Mouse (Mus musculus): ENCODE measurements around the gene Ncapd2.

The Ncapd2 gene

DNA sequence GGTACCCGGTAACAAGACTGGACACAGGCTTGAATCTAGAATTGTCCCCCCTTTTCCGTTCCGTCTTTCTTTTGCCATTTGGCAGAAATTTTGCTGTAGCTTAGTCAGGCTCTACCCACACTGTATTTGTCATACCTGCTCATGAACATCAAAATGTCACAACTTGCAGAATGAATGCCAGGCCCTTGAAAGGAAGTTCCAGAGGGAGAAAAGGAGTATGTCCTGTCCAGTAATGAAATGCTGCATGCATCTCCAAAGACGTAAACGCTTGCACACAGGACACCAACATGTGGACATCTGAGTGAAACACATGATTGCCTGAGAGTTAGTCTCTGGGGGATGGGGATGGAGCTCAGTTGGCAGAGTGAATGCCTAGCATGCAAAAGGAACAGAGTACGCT, 22.2 kb upstream of the Ncapd2 start:
- DNase-seq (ENCODE audit: low read depth) = no peak

DNA sequence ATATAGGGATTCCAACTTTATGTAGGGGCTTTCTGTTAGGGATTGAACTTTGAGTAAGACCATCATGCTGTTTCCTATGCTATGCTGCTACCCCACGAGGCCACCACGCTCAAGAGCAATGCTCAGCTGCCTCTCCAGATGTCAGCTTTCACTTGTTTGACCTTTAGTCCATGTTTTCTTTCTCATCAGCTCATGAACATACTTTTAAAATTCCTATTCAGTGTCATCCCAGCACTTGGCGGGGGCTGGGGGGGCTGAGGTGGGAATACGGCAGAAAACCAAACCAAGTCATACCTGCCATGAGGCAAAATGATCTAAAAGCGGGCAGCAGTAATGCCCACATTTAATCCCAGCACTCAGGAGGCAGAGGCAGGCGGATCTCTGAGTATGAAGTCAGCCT, 21.6 kb upstream of the Ncapd2 start:
- DNase-seq (ENCODE audit: low read depth) = no peak

DNA sequence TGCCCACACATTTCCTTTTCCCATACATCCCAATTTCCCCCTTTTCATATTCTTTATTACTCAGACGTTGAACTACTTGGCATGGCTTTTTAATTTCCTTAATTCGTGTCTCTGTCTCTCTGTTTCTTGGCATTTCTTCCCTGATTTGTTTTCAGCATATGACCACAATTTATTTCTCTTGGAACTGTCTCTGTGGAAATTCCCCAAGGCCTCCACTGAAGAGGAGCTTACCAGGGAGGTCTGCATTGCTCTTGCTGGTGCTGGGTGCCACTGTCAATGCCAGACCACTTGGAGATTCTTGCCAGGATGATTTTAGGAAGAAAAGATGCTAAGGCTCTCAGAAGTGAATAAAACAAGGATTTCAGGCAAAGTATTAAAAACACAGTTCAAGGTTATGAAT, 21.1 kb upstream of the Ncapd2 start:
- no peak for DNase-seq (ENCODE audit: low read depth)

DNA sequence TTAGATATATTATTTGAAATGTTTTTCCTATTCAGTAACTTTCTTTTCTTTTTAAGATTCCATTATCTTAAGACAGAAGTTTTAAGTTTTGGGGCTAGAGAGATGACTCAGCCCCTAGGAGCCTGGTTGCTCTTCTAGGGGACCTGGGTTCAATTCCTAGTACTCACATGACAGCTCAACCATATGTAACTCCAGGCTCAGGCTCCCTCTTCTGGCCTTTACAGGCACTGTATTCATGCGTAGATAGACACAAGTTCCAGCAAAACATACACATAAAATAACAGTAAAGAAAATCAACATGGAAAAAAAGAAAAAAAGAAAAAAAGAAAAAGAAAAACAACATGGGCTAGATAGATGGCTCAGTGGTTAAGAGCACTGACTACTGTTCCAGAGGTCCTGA, 18.9 kb upstream of the Ncapd2 start:
- DNase-seq (ENCODE audit: low read depth) = no peak

DNA sequence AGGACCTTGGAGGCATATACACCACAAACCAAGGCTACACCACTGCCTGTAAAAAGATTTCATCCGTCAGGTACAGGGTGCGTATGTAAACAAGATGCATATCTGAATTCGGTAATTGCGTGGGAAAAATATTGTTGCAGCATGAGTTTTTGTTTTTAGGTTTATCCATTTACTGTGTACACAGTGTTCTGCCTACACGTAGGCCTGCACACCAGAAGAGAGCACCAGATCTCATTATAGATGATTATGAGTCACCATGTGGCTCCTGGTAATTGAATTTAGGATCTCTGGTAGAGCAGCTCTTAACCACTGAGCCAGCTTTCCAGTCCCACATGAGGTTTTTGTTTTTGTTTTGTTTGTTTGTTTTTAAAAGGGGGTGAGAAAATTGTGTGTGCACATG, 5.7 kb upstream of the Ncapd2 start:
- no peak for DNase-seq (ENCODE audit: low read depth)

DNA sequence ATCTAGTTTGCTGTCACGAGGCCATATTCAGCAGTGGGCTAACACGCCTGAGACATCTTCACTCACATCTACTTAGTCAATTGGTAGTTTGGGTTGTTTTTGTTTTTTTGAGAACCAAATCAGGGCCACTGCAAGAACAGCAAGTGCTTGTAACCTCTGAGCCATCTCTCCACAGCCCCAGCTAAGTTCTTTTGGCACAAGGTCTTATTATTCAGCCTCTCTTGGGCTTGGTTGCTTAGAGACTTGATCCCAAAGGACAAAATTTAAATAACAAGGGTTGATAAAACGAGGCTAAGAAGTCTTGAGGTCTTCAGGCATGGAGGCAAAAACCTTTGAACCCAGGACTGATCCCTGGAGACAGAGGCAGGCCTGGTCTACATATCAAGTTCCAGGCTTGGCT, 4.8 kb upstream of the Ncapd2 start:
- no peak for DNase-seq (ENCODE audit: low read depth)

DNA sequence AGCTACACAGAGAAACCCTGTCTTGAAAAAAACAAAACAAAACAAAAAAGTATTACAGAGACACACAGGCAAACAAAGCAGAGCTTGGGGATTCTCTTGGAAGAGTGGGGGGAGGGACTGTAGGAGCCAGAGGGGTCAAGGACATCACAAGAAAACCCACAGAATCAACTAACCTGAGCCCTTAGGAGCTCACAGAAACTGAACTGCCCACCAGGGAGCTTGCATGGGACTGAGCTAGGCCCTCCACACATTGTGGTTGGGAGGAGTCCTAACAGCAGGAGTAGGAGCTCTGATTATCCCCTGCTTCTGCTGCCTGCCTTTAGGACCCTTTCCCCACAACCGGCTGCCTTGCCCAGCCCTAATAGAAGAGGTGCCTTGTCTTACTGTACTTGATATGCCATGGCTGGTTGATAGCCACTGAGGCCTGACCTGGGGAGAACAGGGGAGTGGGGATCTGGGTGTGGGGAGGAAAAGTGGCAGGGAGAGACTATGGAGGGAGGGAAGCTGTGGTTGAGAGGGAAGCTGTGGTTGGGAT, 4.1 kb upstream of the Ncapd2 start:
- no peak for DNase-seq (ENCODE audit: low read depth)

DNA sequence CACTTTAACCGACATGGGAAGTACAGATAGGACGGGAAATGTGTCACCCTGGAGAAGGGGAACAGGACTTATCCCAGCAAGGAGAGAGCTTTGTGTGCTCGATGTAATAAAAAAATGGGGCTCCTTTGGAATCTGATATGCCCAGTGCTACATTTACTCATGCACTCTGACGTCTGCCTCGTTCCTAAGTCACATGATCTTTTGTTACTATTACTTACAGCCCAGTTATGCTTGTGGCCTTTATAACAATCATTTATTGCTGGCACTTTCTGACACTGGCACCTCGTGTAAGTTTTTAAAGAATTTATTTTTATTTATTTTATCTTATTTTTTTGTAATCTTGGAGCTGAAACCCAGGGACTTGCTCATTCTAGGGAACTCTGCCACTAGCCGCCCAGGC, 1.9 kb upstream of the Ncapd2 start:
- DNase-seq (ENCODE audit: low read depth) = no peak

DNA sequence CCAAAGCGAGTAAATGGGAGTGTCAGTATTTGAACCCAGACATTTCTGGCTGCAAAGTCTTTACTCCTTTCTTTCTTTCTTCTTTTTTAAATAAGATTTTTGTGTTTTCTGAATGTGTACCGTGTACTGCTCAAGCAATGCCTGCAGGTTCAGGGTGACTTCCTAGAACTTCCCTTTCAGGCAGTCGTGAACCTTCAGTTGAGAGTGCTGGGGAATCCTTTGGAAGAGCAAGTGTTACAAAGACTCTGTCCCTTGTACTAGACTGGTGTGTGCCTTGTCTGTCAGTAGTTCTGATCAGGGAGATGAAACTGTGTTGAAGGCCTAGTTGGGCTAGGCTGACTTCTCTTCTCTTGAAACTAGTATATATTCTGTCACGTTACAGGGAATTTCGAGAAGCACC, 1.3 kb upstream of the Ncapd2 start:
- DNase-seq (ENCODE audit: low read depth) = no peak

DNA sequence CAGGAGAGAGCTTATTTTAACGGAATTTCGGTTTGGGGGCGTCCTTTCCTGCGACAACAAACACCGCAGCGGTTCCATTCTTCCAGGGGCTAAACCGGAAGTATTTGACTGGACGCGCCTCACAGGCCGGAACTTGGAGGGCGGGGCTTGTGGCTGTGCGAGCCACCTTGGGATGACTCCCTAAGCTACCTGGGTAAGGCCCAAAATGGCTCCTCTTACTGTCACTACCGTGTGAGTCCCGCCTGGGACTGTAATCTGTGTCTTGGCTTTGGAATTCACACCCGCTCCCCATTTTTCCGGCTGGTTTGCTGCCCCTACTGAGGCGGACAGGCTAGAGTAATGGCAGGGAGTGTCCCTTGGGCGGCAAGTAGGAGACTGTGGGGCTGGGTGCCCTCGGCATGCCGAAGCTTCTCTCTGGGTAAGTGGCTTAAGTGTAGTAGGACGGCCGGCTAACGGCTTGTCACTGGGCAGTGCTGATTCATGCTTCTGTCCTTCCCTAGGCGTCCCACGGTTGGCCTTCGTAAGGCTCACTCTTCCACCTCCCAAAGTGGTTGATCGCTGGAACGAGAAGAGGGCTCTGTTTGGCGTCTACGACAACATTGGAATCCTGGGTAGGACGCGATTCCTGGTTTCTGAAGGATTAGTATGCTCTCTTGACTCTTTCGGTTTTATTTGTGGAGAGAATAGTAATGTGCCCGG, 664 bp upstream of the Ncapd2 start:
- peak; percentile 89 for DNase-seq (ENCODE audit: low read depth)

DNA sequence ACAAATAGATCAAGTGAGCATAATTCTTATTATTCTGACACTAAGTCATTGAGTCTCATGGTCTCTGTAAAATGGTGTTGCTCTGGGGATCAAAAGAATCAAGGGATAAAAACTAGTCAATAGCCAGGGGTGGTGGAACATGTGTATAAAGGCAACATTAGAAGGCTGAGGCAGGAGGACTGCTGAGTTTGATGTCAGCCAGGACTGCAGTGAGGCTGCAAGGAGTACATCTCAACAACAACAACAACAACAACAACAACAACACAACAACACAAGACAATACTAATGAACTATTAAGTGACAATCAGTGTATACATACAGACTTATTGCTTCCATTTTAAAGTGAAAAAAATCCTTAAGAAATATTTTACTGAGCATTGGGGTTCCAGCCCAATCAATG, 685 bp downstream of the Ncapd2 start:
- DNase-seq (ENCODE audit: low read depth) = no peak

DNA sequence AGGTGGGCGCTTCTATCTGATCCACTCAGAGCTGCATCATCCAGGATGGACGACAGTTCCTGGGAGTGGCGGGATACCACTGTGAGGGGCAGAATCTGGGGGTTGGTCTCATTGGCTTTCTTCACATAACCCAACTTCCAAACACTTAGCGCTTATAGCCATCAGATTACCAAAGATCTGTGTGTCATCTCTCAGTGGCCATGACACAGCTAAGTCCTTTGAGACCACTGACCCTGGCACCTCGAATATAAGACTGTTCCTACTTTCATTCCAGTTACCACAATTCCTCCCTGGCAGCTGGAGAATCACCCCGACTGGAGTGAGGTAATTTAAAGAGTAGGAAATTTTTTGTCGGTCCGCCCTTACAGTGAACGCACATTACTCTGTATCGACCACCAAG, 5.3 kb downstream of the Ncapd2 start:
- no peak for DNase-seq (ENCODE audit: low read depth)

DNA sequence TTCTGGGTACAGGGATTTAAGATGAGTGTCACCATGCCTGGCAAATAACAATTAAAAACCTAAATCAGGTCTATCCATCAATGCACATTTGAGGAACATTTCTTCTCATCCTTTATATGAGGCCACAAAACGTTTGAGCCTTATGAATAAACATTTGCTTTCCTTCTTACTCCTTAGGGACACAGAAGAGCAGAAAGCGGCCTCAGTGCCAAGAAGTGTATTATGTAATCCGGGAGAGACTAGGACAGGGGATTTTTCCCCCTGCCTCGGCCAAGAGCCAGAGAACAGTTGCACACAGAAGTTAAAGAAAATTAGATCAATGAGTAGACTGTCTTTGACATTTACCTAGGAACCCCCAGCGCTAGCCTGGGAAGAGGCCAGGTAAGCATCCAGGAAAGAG, 9.4 kb downstream of the Ncapd2 start:
- no peak for DNase-seq (ENCODE audit: low read depth)

DNA sequence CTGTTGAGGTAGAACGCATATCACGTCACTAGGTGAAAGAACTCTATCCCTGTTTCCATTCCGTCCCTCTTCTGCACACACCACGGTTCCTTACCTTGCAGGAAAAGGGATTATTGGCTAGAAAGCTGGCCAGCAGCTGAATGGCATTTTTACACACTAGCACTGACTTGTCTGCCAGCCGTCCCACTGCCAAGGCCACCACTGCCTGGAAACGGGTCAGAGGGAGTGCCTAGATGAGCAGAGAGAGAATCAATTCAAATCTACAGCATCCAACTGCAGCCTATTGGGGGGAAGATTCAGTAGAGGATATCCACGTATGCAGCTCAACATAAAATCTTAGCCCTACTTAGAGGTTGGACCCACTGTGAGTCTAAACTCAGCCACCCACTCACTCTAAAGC, 11.9 kb downstream of the Ncapd2 start:
- no peak for DNase-seq (ENCODE audit: low read depth)

DNA sequence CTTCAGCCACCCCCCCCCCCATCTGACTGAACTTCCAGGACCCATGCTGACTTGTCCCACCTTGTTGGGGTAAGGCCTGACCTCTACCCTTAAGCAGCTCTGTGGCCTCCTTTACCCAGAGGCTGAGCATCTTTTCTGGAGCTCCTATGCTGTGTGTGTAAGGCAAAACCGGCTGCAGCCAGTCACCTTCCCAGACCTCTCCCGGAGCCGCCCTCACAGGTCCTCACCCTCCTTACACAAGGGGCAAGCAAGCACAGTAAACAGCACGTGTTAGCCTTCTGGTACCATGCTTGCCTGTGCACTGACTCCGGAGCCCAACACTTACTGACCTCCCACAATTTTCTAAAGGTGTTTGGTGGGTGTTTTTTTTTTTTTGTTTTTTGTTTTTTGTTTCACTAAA, 16.0 kb downstream of the Ncapd2 start:
- DNase-seq (ENCODE audit: low read depth) = no peak

DNA sequence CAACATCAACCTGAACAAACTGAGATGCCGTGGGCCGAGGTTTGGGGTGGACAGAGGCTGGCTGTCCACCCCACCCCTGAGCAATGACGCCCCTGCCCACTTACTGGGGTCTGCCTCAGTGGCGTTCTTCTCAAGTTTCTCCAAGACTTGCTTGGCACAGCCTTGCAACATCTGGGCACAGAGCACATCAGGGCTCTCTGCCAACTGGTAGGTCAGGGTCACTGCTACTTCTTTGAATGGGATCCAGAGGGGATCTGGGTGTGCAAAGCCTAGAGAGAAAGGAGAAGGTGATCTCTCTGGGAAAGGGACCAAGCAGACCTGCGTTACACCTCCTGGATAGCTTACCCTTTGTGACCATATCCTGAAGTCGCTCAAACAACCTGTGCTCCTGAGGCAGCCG, 18.2 kb downstream of the Ncapd2 start:
- no peak for DNase-seq (ENCODE audit: low read depth)

DNA sequence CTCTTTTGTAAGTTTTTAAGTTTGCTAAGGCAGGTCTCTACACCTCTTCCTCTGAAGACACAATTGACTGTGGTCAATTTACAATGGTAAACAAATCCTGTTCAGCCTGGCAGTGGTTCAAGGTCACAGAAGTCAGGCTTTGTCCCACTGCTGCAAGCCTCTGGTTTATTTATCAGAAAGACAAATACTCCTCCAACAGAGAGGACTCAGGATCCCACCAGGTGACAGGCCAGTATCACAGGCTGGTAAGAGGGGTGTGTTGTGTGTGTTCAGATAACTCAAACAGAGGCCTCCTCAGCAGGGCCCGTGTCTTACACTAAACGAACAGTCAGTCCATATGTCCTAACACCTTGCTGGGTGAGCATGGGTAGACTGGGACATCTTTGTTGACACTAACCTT, 19.0 kb downstream of the Ncapd2 start:
- DNase-seq (ENCODE audit: low read depth) = no peak

DNA sequence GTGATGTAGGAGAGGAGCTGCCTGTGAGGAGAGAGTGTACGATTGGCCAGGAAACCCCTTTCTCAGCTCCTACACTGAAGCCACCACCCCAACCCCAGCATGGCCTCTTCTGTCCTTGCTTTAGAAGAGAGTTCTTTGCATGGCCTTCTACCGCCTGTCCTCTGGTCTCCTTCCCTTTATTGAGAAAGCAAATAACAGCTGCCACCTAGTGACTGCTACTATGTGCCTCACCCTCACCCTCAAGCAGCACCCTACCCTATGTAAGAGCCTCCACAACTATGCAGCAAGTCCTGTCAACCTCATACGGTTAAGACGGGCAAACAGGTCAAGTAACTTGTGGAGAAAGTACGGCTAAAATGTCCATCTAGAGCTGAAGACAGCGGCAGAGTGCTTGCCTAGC, 21.3 kb downstream of the Ncapd2 start:
- DNase-seq (ENCODE audit: low read depth) = no peak

DNA sequence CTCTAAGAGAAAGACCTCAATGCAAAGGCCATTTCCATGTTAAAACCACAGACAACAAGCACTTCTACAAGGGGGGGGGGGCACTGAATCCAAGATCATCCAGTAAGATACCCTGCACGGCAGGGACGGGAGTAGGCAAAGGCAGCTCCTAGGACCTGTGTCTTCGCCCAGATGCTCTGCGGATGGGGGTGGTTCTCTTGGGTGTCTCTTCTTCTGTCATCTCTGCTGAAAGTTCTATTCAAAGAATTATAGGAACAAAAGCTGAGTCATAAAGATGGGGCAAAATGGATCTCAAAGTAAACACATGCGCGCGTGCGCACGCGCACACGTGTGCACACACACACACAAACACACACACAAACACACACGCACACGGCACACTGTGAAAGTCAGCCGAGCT, 23.4 kb downstream of the Ncapd2 start:
- DNase-seq (ENCODE audit: low read depth) = no peak

DNA sequence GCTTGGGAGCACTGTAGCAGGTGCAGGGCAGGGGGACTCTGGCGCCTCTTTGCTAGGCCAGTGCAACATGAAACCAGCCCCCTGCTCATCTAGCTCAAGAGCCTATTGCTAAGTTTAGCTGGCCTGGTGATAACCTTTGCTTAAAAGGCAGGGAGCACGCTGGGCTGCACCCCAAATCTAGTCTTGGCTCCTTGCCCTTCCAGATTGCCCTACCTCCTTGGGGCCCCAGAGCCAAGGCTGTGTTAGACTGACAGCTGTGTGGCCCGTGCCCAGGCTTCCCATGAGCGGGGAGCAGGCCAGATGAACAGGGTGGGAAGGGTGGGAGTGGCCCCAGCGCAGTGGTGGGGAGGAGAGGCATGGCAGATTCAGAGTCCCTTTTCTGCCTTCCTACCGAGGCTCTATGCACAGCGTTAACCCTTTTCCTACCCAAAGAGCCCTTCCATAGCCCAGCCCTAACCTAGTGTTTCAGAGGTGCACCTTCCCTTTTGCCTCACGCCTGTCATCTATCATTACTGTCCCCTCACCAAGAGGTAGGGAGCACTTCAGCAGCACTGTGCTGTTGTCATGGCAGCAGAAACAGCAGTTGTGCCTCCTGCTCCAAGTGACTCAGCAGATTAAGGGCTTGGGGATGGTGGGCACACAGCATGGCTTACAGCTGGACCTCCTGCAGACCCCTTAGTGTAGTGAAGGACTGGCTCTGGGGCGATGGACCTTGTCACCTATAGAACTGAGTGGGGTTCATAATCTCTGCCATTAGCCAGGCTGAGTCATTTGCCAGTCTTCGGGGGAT, 24.4 kb downstream of the Ncapd2 start:
- DNase-seq (ENCODE audit: low read depth) = no peak

DNA sequence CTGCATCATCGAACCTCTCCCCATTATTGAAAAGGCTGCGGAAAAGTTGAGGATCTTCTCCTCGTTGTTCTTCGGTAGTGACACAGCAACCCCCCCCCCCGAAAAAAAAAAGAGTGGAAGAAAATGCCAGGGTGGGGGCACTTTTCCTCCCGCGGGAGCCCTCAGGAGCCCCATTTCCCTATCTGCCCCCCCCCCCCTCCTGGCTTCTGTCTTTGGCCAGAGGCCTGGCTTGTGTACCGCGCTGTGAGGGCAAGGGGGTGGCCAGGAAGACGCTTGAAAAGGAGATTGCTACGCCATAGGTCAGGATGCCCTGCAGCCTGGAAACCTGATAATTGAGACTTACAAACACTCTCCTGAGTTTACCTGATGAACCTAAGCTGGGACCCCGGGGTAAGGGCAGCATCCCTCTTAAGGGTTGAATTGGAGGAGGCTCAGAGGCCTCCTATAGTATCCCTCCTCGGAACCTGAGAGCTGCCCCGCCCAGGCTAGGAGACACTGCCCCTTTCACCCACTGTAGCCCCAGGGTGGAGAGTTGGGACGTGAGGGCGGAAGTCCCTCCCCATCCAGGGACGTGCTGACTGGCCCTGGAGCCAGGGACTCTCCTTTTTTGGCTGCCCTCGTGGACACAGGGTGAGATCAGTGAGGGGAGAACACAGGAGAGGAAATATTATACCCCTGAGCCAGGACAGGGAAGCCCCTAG, 25.3 kb downstream of the Ncapd2 start, which contains the start of gene Gapdh:
TSS of gene Gapdh (minus strand) at position 417 of the 701 bp plus-strand sequence.
- DNase-seq (ENCODE audit: low read depth) = peak; percentile 42

DNA sequence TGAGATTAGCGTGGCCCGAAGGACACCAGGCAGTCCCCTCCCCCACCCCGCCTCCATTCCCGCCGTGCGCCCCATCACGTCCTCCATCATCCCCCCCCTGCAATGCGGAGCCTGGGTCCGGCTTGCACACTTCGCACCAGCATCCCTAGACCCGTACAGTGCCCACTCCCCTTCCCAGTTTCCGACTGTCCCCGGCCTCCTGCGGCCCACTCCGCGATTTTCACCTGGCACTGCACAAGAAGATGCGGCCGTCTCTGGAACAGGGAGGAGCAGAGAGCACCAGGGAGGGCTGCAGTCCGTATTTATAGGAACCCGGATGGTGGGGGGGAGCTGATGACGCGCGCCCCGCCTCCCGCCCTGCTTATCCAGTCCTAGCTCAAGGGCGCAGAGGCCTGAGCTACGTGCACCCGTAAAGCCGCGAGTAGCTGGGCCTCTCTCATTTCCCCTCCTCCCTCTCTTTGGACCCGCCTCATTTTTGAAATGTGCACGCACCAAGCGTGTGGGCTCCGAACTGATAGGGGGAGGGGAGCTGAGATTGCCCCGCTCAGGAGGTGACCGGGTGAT, 26.1 kb downstream of the Ncapd2 start:
- peak; percentile 97 for DNase-seq (ENCODE audit: low read depth)

All from naive thymus-derived CD4-positive, alpha-beta T cell, adult 2 months (primary cell).